Mouse (Mus musculus) left cerebral cortex, postnatal 10 days (tissue): ENCODE data around the gene Ttll11. TPM values are rescaled to one million over a fixed set of nuclear protein-coding genes. Genes with fewer than 3 reads are reported as not detected.

Experiments
- DNase-seq, 2 experiments: peaks; one replicate each; pipeline ENCODE4 v3.0.0; 2021 to 2022; ENCODE audit warnings: low spot score in 2 of 2, mixed read lengths in 1 of 2; ENCODE audit errors: extremely low spot score in 1 of 2
- intact Hi-C: fragments of 180-260 bp; cut with DNase I; formaldehyde crosslinking; loops from one replicate; pipeline ENCODE4 v1.15.1; 2025
- total RNA-seq, 2 experiments: library from RNA; stranded (reverse); gene quantifications; 2 replicates each; pipeline ENCODE4 v1.2.3; 2021

Gene Ttll11
- total RNA-seq, 2 experiments from 2014 or later: 16.1 to 16.3 TPM

DNA sequence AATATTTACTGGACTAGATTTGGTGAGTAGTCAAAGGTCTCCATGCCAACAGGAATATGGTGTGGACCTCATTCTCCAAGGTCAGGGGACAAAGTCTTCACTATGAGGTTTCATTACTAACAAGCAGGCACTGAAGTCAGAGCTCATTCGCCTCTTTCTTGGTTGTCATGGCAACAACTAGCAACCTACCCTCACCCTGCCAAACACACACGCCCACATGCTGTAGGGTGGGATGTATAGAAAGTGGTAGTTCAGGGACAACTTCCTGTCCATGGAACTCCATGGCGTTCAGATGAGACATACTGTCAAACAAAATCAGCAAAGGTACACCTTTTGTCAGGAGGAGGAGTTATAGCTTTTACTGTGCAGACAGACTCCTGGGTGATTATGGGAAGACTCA is 170.6 kb downstream of the Ttll11 start:
- peak in 1 of 2 experiments; percentile 19 for DNase-seq
- intact Hi-C loops: no loop called here

DNA sequence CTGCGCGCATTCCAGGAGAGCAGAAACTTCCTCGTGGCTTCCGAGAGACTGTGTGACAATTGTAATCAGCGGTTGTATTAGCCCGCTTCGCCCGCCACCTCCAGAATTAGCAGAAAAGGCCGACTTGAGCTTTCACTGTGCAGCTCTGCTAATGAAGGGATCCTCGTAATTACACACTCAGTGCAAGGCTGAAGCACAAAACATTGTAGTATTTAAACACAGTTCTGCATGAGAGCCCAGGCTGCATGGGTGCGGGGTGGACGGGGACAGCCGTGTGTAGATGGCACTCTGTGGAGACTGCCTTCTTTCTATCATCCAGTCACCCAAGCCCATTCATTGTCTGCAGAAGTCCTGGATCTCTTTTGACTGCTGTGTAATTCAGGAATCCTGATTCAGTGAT is 173.8 kb downstream of the Ttll11 start:
- intact Hi-C loops: no loop called here
- no peak for DNase-seq

DNA sequence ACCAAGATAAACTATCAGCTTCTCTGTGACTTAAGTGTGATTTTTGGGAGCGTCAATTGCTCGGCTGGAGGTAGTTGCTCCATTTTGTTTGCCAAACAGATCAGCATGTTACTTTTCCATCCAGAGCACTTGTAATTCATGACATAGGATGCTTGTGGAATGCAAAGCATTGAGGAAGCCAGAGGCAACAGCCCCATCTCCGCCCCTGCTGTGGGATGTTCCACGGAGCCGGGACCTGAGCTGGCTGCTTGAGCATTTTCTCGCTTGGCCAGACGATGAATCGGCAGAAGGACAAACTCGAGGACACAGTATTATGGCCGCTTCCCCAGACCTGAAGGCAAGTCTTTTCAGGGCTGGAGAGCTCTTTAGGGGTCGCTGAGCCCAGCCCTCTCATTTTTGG is 176.6 kb downstream of the Ttll11 start:
- intact Hi-C loops: no loop called here
- no peak for DNase-seq

DNA sequence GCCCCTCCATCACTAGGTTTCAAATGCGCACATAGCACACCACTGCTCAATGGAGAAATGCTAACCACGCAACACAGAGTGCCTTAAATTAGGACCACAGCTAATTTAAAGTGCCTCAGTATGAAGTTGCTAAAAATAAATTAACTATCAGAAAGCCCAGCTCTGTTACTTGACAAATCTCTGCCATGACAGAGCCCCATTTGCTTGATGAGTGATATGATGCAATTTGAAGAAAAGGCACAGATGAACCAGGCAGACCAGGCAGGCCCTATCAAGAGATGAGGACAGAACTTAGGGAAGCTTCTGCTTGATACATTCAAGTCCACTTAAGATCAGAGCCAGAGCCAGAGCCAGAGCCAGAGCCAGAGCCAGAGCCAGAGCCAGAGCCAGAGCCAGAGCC is 178.0 kb downstream of the Ttll11 start:
- intact Hi-C loops: no loop called here
- no peak for DNase-seq

DNA sequence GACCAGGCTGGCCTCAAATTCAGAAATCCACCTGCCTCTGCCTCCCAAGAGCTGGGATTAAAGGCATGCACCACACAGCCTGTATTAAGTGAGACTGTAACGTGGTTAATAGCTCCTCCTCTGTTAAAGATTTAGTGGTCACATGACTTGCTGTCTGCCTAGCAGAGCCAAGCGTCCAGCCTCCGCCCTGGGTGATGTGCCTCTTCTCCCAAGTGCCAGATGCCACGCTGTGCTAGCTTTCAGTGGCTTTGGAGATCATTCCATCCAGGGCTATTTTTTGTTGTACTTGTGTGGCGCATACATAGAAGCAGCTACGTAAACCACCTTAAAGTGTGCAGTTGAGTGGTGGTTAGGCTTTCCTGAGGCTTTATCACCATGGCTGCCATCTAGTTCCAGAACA is 180.6 kb downstream of the Ttll11 start:
- DNase-seq: no peak
- intact Hi-C loops: no loop called here

DNA sequence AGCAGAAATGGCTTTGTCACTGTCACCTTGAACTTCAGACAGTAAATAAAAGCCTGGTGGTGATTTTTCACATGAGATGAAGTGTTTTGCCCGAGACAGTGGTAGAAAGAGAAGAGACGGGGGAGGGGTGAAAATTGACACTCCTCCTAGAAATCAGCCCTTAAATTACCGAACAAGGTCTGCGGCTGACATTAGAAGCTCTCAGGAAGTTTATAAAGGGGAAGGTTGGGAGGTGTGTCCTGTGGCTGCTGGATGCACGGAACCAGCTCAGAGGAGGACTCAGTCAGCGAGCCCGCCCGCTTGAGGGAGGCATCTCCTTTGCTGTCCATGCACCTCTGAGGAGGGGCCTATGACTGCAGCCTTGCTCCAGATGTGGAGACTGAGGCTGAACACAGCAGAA is 181.7 kb downstream of the Ttll11 start:
- no peak for DNase-seq
- intact Hi-C loops: no loop called here

DNA sequence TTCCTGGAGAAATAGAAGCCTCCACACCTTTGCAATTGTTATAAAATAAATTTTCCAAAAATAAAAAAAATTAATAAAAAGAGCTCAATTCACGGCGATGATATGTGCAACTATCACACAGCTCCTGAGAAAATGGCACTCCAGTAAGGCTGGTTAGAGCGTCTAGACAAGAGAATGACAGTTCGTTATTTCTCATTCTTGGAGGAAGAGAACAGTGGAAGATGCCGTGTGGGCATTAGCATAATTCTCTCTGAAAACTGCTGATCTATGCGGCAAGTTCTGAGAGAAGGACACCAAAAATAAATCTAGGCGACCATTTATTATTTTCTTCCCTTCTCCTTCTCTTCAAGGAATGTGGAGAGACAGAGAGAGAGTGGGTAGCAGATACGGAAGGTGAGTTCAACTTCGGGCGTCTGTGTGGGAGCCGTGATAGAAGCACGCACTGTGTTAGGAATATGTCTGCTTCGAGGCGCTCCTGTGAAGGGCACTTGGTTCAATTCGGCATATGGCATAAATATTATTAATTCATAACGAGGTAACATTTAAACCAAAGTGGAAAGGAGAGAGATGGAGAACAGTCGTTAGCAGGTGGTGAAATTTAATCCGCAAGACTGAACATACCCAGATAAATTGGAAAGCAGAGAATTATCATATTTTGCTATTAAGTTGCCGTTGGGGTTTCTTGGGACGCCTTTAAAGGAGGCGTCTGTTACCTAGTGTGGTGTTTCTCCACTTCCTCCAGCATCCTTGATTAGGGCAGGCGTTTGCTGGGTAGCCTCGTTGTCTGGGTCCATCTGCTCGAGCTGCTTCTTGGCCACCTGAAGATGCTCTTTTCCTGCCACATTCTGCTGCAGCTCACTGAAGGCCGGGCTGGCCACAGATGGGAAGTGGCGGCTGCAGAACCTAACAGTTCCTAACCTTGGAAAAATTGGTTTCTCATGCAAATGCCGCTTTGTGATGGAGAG is 190.1 kb downstream of the Ttll11 start:
- no peak for DNase-seq
- intact Hi-C loops: no loop called here

DNA sequence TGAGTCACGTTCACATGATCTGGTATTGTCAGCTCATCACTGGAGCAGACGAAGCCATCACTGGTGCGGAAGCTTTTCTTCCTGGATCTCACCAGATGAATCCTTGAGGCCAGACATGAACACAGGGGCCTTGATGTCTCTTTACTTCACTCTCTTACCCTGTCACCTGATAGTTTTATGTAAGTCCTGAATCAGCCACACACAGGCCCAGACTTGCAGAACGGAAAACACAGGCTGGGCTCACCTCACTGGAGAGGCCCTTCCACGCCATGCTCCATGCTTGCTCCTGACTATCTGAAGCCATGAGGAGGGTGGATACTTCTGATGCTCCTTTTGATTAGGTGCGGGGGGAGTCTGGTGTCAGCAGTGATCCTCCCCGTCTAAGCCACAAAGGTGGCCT is 193.8 kb downstream of the Ttll11 start:
- no peak for DNase-seq
- intact Hi-C loops: no loop called here

DNA sequence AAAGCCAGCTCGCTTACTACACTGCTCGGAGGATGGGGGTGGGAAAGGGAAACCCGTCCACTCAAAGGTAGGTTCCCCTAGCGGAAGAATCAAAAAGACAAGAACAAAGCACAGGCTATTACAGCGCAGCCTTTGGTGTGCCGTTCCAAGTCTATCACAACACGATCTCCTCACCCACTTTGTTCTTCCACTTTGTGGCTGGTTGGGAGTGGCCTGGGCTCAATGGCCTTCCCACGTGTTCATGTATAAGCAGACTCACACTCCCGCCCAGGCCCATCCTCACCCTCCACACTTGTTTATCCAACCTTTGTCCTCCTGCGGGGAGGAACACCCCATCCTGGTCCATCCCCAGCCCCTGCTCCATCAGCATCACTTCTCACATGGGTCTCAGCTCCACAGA is 196.3 kb downstream of the Ttll11 start:
- no peak for DNase-seq
- intact Hi-C loops: no loop called here

DNA sequence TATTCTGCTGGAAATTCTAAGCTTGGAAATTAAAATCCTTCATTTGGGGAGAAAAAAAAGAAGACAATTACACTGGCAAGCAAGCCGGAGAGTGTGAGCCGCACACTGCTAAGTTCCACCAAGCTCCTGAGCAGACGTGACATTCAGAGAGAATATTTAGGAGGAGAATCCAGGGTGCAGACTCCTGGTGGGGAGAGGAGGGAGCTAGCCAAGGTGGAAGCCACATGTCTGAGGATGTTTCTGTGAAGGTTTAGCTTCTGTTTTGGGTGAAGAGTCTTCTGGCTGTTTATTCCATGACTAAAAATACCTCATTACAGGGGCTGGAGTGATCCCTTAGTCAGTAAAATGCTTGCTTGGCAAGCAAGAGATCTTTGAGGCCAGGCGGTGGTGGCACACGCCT is 200.4 kb downstream of the Ttll11 start:
- DNase-seq: no peak
- intact Hi-C loops: no loop called here

DNA sequence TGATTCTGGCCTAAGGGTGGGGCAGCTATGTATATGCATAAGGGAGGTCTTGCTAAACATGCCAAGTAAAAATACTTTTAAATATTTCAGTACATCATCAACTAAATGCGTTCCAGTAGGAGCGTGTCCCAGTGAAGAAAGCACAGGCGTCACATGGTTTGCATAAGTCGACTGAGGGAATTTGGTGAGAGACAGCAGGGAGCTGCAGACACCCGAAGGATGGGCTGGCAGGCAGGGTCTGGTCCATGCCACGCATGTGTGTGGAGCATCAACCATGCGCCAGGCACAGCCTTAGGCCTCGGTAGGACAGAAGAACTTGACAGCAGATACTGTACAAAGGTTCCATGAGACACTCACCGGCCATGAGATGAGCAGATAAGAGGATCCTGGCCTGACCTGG is 202.8 kb downstream of the Ttll11 start:
- DNase-seq: peak in 1 of 2 experiments; percentile 36
- intact Hi-C loops: no loop called here

DNA sequence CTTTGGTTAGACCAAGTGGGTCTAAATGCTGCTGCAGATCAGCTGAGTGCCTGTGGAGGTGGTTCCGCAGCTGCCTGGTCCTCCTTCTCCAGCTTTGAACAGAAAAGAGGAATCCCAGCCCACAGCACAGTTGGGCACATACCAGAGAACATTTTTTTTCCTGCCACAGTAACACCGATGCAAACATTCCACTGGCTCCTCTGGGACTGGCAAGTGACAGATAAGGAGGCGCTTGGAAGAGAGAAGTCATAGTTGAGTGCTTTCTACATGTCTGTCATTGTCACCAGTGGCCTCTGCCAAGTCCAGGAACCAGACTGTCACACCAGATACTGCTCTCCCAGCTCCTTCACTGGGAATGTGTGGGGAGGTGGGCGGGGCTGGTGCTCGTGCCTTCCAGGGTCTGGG is 204.1 kb downstream of the Ttll11 start:
- intact Hi-C loops: no loop called here
- DNase-seq: no peak

DNA sequence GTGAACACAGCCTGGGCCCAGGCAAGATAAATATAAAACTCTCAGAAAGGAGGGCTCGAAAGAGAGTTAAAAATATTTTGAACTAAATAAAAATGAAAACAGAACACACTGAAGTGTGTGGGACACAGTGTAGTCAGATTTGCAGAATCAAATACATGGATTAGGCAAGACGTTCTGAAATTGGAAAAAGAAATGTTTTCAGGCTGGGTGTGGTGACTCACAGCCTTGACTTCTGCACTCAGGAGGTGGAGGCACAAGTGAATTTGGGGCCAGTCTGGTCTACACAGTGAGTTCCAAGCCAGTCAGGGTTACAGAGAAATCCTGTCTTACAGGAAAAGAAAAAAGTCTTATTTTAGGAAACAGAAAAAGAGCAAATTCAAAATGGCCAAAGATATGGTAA is 209.2 kb downstream of the Ttll11 start:
- DNase-seq: no peak
- intact Hi-C loops: no loop called here

DNA sequence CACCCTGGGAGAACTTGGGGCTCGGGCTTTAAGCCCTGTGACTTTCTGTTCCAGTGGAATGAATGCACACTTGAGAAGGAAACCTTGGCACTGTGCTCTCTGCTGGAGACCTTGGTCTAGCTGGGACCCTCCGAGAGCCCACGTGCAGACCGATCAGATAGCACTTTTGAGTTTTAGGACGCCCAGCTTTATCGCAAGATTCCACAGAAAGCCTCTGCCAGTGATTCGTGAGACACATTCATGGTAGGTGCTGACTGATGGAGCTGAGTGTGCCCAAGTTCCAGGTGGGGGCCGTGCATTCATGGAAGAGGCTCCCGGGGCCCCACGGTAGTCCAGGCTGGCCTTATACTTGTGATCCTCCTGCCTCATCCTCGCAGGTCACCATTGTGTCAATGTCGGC is 210.3 kb downstream of the Ttll11 start:
- intact Hi-C loops: no loop called here
- DNase-seq: no peak

DNA sequence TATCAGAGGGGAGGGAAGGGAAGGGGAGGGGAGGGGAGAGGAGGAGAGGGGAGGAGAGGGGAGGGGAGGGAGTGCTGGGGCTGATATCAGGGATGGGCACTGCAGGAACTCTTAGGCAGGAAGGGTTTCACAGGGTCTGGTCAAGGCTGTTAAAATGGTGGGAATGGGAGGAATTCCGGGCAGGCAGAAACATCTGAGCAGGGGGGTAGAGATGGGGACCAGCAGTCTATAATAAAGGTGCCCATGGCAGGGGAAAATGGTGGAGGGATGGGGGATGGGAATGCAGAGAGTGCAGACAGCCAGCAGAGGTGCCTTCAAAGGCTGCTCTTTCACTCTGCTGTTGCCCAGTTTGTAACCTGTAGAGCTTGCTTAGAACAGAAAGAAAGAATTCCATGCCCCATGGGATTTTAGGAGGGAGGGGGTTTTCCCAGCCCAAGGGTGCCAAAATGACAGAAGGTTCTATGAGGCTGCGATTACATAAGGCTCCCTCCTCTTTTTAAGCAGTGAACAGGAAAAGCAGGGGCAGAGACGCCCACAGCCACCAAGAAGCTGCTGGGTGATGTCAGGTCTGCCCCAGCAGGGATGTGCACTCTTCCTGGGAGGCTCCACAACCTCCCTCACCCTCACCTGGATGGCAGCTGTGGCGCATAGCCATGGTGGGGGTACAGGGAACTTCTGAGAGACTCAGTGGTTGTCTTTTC is 211.0 kb downstream of the Ttll11 start:
- intact Hi-C loops: no loop called here
- peak in 1 of 2 experiments; percentile 52 for DNase-seq

DNA sequence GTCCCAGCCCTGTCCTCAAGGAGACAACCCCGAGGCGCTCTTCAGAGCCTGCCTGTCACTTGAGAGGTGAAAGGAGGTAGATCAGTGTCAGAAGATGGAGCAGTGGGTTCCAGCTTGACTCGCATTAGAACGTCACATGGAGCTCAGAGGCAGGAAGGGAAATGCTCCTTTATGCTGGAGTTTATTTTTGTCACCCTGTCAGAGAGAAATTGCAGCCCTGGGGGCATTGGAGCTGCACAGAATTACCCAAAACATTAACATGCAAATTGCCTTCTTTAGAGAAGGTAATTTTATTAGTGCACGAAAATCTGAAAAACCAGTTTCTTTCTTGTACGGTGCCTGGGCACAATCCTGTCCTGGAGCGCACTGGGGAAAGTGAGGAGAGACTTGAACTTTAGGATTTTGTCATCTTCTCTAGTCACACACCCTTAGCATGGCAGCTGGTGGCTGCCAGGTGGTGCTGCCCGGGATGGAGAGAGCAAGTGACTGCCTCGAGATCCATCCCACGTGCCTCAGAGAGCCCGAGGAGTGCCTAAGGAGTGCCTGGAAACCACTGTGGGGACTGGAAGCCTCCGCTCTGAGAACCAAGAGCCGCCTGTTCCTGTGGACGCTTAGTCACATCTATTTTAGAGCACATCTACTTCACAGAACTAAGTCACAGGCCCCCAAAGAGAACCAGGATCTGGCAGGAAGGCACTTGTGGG is 211.7 kb downstream of the Ttll11 start:
- DNase-seq: no peak
- intact Hi-C loops: no loop called here

DNA sequence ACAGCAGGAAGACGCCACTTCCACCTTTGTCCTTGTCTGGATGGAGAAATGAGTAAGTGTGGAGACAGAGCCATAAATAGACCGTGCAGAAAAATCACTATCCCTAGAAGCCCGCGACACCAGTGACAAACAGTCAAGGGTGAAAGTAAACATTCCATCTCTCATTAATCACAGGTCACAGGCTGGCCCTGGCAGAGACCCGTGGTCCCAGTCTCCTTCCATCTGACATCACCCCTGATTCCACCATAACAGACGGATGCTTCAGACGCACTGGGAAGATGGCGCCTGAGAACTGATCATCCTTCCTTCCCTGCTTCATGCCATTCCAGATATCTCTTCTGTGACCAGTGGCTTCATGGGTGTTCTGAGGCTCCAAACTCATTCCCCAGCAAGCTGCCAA is 215.4 kb downstream of the Ttll11 start:
- intact Hi-C loops: no loop called here
- no peak for DNase-seq

DNA sequence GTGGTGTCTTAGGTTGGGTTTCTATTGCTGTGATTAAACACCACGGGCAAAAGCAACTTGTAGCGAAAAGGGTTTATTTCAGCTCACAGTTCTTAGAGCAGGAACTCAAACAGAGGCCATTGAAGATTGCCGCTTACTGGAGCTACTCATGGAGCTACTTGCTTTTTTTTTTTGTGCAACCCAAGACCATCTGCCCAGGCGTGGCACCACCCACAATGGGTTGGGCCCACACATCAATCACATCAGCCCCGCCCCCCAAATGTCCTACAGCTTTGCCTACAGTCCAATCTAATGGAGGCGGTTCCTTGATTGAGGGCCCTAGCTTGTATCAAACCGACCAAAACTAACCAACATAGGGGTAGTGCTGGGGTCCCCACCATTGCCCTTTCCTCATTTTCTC is 215.9 kb downstream of the Ttll11 start:
- intact Hi-C loops: no loop called here
- DNase-seq: no peak

DNA sequence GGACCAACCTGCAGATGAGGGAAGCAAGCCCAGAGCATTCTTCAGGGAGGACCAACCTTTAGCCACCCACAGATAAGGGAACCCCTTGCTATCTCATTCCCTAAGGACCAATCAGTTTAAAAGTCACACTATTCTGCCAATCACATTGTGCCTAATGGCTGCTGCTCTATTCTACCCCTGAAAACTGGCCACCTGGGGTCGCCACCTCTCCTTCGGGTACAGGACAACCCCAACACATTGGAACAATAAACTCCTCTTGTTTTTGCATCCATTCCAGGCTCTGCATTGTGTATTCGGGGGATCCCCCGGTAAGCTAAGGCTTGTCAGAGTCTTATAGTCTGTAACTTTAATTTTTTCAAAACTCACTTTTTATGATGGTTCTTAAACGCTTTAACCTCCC is 218.3 kb downstream of the Ttll11 start:
- DNase-seq: no peak
- intact Hi-C loops: no loop called here

DNA sequence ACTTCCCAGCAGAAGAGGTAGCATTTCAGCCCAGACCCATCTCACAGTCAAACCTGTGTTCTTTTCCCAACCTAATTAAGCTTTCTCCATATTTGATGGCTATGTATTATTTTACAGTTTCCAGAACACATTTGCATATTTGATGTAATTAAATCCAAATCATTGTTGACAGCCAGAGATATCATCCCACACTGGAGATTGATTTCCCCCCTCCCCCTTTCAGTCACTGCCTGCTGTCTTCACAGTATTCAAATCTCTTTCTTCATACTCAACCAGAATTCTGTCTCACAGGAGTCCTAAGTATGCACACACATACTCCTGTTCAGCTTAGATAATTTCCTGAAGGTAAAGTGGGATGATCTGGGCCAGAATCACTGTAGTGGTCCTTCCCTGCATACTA is 218.8 kb downstream of the Ttll11 start:
- DNase-seq: no peak
- intact Hi-C loops: no loop called here
